Mouse (Mus musculus) layer of hippocampus, adult 9-11 months (tissue): ENCODE measurements around the gene 7420426K07Rik.

ENCODE experiments used
- DNase-seq: peaks from one replicate; pipeline ENCODE4 v3.0.0; 2022

The 7420426K07Rik gene

DNA sequence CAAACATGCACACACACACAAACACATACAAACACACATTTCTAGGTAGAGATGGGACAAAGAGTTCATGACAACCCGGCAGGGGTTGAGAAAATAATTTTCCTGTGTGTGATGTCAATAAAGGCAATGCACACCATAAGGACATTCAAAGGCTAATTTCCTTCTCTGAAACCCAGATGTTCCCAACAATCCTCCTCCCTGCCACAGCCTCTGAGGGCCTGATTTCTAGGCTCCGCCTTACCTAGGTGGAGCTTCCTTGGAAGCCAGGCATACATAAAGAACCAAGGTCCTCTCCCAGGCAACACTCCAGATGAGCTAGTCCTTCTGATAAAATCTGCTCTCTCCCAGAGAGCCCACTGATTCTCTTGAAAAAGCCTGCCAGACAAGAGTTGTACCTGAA lies at the start of gene 7420426K07Rik:
Gene 7420426K07Rik (plus strand): TSS at position 301 of the 400 bp plus-strand sequence.
- DNase-seq = no peak

- no peak for DNase-seq
Observed at GRCm38 (mm10) chr9:98856210-98856609, 46.7 kb upstream of the 7420426K07Rik start, which contains the start of gene Prr23a2. TSS of gene Prr23a2 (plus strand) at chr9:98856494.

DNA sequence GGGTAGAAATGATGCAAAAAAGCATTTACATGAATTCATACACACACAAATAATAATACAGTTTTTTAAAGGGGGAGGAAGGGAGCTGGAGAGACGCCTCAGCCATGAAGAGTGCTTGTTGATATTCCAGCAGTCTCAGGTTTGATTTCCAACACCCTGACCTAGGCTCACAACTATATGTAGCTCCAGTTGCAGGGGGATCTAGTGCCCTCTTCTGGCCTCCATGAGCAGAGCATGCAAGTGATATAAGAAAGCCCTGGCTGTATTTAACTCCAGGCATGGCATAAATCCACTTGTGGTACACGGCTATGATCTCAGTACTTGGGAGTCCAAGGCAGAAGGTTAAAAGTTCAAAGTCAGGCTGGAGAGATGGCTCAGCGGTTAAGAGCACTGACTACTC lies 39.5 kb upstream of the 7420426K07Rik start:
- DNase-seq = no peak

DNA sequence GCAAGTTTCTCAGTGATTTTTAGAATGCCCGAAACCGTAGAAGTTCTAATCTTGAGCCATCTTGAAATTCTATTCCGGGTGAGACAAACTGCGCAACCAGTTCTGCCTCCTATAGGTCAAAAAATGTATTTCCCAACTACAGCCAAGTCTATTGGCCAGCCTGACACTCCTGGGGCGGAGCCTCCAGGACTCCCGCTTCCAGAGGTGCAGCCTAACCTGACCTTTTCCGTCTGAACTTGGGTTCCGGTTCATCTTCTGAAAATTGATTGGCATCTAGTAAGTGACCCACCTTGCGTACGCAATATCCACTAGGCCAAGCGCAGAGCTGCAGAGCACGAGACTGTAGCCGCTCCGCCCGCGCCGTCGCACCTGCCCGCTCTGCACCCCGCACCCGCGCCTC lies 38.3 kb upstream of the 7420426K07Rik start, which contains the start of gene Prr23a3:
Gene Prr23a3 (plus strand): TSS at position 197 of the 400 bp plus-strand sequence.
- no peak for DNase-seq

DNA sequence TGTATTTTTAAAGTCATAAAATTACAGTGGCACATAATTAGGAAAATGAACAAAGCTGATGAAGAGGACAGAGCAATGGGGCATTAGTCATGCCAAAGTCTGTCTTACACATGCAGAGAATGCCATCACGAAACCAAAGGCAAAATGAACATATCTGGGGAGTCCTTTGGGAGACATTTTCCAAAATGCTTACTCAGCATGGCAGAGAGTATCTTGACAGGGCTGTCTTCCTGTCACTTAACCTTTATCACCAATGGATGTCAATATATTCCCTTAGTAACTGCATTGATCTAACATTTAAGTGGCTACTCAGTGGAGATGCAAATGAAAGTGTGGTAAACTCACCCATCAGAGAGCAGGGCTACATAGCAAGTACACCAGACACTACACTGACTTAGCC lies 1.4 kb upstream of the 7420426K07Rik start:
- DNase-seq = no peak

DNA sequence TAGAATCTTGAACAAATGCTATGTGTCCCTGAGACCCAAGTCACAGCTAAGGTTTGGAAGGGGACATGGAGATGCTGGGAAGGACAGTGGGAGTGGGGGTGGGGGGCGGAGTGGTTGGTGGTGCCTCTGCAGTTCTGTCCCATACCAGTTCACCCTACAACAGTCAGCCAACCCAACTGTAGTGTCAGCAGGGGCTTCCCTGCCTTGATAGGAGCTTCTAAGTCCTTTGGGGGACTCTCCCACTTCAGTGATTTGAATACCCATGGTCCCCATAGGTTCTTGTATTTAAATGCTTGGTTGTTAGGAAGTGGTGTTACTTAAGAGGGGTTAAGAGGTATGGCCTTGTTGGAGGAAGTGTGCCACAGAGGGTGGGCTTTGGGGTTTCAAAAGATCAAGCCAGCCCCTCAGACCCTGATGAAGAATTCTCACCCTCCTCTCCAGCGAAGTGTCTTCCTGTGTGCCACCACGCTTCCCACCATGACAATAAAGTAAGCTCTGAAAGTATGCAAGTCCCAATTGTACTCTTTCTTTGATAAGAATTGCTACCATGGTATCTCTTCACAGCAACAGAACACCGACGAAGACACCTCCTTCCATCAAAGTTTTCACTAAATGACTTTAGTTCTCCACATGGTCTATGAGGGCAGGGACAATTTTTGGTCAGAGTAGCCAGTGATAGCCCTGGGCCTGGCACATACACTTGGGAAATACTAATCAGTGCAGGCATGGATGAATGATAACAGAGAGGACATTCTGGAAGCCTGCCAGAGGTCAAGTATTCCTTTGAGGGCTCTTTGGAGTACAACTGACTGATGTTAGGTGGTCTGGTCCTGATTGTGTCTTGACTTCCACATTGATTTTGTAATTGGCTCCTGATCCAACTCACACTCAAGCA lies 18.0 kb downstream of the 7420426K07Rik start:
- no peak for DNase-seq

DNA sequence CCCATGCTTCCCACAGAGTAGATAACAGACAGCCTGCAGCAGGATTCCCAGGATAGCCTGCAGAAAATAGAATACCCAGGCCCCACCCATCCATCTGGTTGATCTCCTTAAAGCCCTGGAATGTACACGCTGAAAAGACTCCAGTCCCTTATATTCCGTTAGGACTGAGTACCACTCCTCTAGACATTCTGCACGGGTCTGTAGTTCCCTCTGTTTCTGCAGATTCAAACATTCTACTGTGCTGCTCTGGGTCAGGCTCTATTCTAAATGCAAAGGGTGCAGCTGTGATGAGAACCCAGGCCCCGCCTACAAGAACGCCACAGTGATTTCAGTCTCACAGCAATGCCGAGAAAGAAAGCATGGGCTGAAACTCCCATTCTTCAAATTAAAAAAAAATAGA lies 20.2 kb downstream of the 7420426K07Rik start:
- no peak for DNase-seq

- no peak for DNase-seq
Observed at GRCm38 (mm10) chr9:98924183-98924582, 21.3 kb downstream of the 7420426K07Rik start.

GRCm38 (mm10) chr9:98929496-98929895 lies 26.6 kb downstream of the 7420426K07Rik start:
- DNase-seq = no peak

DNA sequence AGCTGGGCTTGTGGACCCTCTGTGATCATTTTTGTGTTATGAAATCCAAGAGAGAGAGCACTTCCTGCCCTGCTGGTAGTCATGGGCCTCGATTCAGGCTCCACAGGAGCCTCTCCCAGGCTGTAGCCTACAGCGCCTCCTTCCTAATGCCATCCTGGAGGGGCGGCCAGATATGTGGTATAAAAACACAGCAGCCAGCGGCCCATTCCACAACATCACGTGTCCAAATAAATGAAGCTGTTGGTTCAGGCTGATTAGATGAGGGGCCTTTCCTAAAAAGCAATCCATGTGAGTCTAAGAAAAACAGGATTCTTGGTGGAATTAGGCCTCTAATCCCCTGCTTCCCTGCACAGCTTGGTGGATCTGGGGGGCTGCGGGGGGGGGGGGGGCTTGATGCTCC lies 30.0 kb downstream of the 7420426K07Rik start:
- no peak for DNase-seq

DNA sequence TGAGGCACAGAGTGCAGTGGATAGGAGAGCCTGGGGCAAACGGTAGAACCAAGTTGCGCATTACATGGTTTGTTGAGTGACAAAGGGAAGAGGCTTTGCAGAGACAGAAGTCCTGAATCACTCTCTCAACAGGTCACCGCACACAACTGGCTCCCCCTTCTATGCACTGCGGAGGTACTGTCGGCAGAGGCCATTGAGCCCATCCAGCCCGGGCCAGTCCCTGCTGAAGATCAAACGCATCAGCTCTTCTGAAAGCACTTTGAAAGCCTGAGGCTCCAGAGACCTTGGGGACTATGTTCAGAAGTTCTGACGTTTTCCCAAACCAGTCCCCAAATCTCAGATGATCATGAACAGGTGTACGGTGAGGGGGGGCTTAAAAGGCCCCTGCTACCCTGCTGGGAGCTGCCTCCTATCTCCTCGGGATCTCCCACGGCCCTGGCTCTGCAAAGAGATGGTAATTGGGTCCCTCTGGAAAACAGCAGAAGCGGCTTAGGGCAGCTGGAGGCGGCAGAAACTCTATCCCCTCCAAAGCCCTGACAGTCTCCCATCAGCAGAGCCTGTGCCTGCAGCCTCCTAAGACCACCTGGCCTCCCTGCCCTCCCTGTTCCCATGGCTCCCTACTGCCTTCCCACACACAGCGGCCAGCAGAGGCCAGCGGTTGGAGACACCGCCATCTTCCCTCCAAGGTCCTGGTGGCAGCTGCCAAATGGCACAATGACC lies 32.4 kb downstream of the 7420426K07Rik start:
- DNase-seq = no peak

- no peak for DNase-seq
Observed at GRCm38 (mm10) chr9:98939290-98939689, 36.4 kb downstream of the 7420426K07Rik start.

DNA sequence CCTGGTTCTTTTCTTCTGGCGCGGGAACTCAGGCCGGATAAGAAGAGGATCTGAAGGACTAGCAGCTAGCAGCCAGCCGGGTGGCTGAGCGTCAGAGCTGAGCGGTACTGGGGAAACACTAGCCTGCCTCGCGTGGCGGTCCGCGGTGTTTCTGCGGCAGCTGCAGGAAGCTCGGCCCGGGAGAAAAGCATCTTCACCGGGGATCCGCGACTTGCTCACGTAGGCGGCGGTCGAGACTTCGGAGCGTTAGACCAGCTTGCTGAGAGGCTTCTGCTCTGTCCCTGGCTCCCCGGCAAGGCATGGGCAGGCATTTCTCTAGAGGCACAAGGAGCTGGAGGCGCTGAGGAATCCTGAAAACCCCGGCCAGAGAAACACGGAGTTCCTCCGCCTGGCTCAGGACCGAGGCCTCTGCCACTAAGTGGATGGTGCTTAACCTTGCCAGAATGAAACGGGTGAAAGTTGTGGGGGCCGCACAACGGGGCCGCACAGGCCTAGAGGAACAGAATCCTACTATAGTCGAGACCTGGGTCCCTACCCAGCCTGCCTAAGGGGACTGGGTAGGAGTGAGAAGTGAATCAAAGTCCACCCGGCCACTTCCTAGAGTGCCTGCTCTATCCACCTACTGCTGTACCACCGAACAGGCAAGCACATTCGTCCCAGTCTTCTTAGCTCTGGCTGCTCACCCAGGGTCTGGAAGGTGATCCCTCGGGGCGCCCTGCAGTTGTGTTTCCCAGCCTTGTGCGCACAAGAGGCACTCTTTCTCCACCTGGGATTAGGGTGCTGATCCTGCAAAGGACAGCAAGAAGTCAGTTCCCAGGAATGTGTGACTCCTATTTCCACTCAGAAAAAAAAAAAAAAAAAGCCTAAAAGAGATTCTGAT lies 49.5 kb downstream of the 7420426K07Rik start:
- no peak for DNase-seq

DNA sequence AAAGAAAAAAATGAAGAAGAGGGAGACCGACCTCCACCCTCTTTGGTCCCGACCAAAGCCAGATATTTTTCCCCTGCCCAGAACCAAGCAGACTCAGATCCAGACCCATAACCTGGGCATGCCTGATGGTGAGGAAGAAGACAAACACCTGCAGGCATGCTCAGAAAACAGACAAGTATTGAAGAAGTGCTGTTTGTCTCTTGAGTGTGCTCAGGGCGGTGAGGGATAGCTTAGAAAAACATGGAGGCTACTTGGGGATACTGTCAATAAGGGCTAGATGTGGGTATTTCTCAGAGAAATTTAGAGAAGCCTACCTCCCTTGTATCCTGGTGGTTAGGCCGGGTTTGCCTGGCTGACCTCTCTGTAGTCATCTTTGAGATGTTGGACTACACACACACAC lies 50.4 kb downstream of the 7420426K07Rik start:
- DNase-seq = no peak

GRCm38 (mm10) chr9:98953830-98954229 lies 50.9 kb downstream of the 7420426K07Rik start:
- DNase-seq = no peak
